Mouse (Mus musculus): ENCODE data around the gene Gm973. TPM values are rescaled to one million over a fixed set of nuclear protein-coding genes. Genes with fewer than 3 reads are reported as not detected.

The Gm973 gene
- total and polyA plus RNA-seq, 3 experiments, result 2.3 to 14.9 (median 7.6) TPM

- no peak for DNase-seq (ENCODE audit: extremely low read depth)
- H3K79me2 ChIP-seq (replicated peaks; ENCODE audit: control insufficient read depth, extremely low read depth, insufficient read depth, poor library complexity, severe bottlenecking), result no peaks in the 10 kb centered on the region
- H3K36me3 ChIP-seq (replicated peaks in 1 of 2; ENCODE audit: control insufficient read depth in 1 of 2, insufficient read depth in 1 of 2, low read length in 1 of 2), result no peaks in the 10 kb centered on the region
- H3K27me3 ChIP-seq (replicated peaks), result no peaks in the 10 kb centered on the region
- H3K9ac ChIP-seq (ENCODE audit: insufficient read depth, low read depth), result no peak overlapping the region
- TF ChIP-seq EP300 (IDR thresholded peaks at IDR 0.05; ENCODE audit: low read length) (no peak), UBTF (IDR thresholded peaks at IDR 0.05; ENCODE audit: low read depth, low read length) (no peak), HCFC1 (IDR thresholded peaks at IDR 0.05; ENCODE audit: low read depth, low read length) (no peak), ZMIZ1 (IDR thresholded peaks at IDR 0.05; ENCODE audit: low read depth, low read length) (no peak), USF1 (IDR thresholded peaks at IDR 0.05; ENCODE audit: low read depth, low read length) (no peak), ZC3H11A (IDR thresholded peaks at IDR 0.05; ENCODE audit: low read depth, low read length) (no peak), TBP (conservative IDR thresholded peaks at IDR 0.05; ENCODE audit: low read depth, low read length) (no peak), MAFK (IDR thresholded peaks at IDR 0.05; ENCODE audit: insufficient replicate concordance, low read length) (no peak), SMC3 (IDR thresholded peaks at IDR 0.05; ENCODE audit: low read depth, low read length) (no peak), TCF12 (IDR thresholded peaks at IDR 0.05; ENCODE audit: low read depth, low read length) (no peak), GABPA (IDR thresholded peaks at IDR 0.05; ENCODE audit: insufficient replicate concordance, low read depth, low read length) (no peak), MYC (IDR thresholded peaks at IDR 0.05; ENCODE audit: low read depth, low read length) (no peak), BHLHE40 (IDR thresholded peaks at IDR 0.05; ENCODE audit: low read depth, low read length) (no peak), KAT2A (IDR thresholded peaks at IDR 0.05; ENCODE audit: insufficient replicate concordance, low read length) (no peak), ELF1 (IDR thresholded peaks at IDR 0.05; ENCODE audit: low read depth, low read length) (no peak), MAX (IDR thresholded peaks at IDR 0.05; ENCODE audit: low read length) (no peak)
- in situ Hi-C loops (cut with MboI; ENCODE audit: low pct_ligation_motif_present, low pct_unique_long_range_greater_than_20kb, low sequenced_read_pairs) (no loop called here), dilution Hi-C loops (cut with MboI; ENCODE audit: extremely low pct_ligation_motif_present, extremely low pct_unique_long_range_greater_than_20kb, low sequenced_read_pairs) (no loop called here)
- no peaks in the 10 kb centered on the region for H3K4me1 ChIP-seq (ENCODE audit: control insufficient read depth in 1 of 2, insufficient read depth in 2 of 2)
- no peak overlapping the region for H3K4me3 ChIP-seq (replicated peaks in 1 of 3; ENCODE audit: low read depth in 2 of 3, low read length in 2 of 3, poor library complexity in 1 of 3)
- no peak overlapping the region for H3K4me2 ChIP-seq (ENCODE audit: insufficient read depth, low read depth, poor library complexity, severe bottlenecking)
- H3K27ac ChIP-seq (ENCODE audit: insufficient read depth, low read depth), result no peak overlapping the region
- no peaks in the 10 kb centered on the region for H3K9me3 ChIP-seq (replicated peaks; ENCODE audit: low read length)
These were observed 8.0 kb downstream of the Gm973 start for GRCm38 (mm10) chr1:59524071-59524470.

- Histone ChIP-seq H3K9ac (ENCODE audit: insufficient read depth, low read depth) (no peak overlapping the region), H3K9me3 (replicated peaks; ENCODE audit: low read length) (no peaks in the 10 kb centered on the region), H3K36me3 (replicated peaks in 1 of 2; ENCODE audit: control insufficient read depth in 1 of 2, insufficient read depth in 1 of 2, low read length in 1 of 2) (no peaks in the 10 kb centered on the region), H3K27ac (ENCODE audit: insufficient read depth, low read depth) (no peak overlapping the region), H3K4me3 (replicated peaks in 1 of 3; ENCODE audit: low read depth in 2 of 3, low read length in 2 of 3, poor library complexity in 1 of 3) (no peak overlapping the region), H3K27me3 (replicated peaks) (no peaks in the 10 kb centered on the region), H3K79me2 (replicated peaks; ENCODE audit: control insufficient read depth, extremely low read depth, insufficient read depth, poor library complexity, severe bottlenecking) (no peaks in the 10 kb centered on the region), H3K4me2 (ENCODE audit: insufficient read depth, low read depth, poor library complexity, severe bottlenecking) (no peak overlapping the region), H3K4me1 (ENCODE audit: control insufficient read depth in 1 of 2, insufficient read depth in 2 of 2) (no peaks in the 10 kb centered on the region)
- no peak for DNase-seq (ENCODE audit: extremely low read depth)
- in situ Hi-C loops (cut with MboI; ENCODE audit: low pct_ligation_motif_present, low pct_unique_long_range_greater_than_20kb, low sequenced_read_pairs), result no loop called here
- dilution Hi-C loops (cut with MboI; ENCODE audit: extremely low pct_ligation_motif_present, extremely low pct_unique_long_range_greater_than_20kb, low sequenced_read_pairs), result no loop called here
- no peak for TF ChIP-seq USF2 (conservative IDR thresholded peaks at IDR 0.05; ENCODE audit: low read depth, low read length)
- no peak for TF ChIP-seq E2F4 (IDR thresholded peaks at IDR 0.05; ENCODE audit: insufficient replicate concordance, low read depth, low read length)
- no peak for TF ChIP-seq MYC (IDR thresholded peaks at IDR 0.05; ENCODE audit: low read depth, low read length)
- no peak for TF ChIP-seq EP300 (IDR thresholded peaks at IDR 0.05; ENCODE audit: low read length)
- no peak for TF ChIP-seq CHD1 (IDR thresholded peaks at IDR 0.05; ENCODE audit: low read depth, low read length)
- TF ChIP-seq ZNF384 (IDR thresholded peaks at IDR 0.05; ENCODE audit: low read depth, low read length), result no peak
- no peak for TF ChIP-seq BHLHE40 (IDR thresholded peaks at IDR 0.05; ENCODE audit: low read depth, low read length)
- no peak for TF ChIP-seq JUND (conservative IDR thresholded peaks at IDR 0.05; ENCODE audit: low read depth, low read length)
- TF ChIP-seq MAFK (IDR thresholded peaks at IDR 0.05; ENCODE audit: insufficient replicate concordance, low read length), result no peak
- TF ChIP-seq UBTF (IDR thresholded peaks at IDR 0.05; ENCODE audit: low read depth, low read length), result no peak
- TF ChIP-seq CHD2 (IDR thresholded peaks at IDR 0.05; ENCODE audit: low read length), result no peak
- TF ChIP-seq POLR2AphosphoS2 (IDR thresholded peaks at IDR 0.05; ENCODE audit: low read depth, low read length), result no peak
- TF ChIP-seq POLR2A (IDR thresholded peaks at IDR 0.05; ENCODE audit: low read depth, low read length), result no peak
- no peak for TF ChIP-seq ZKSCAN1 (IDR thresholded peaks at IDR 0.05; ENCODE audit: borderline replicate concordance, low read depth, low read length)
- TF ChIP-seq RAD21 (IDR thresholded peaks at IDR 0.05; ENCODE audit: low read depth, low read length), result no peak
- TF ChIP-seq ZMIZ1 (IDR thresholded peaks at IDR 0.05; ENCODE audit: low read depth, low read length), result no peak
- no peak for TF ChIP-seq TCF12 (IDR thresholded peaks at IDR 0.05; ENCODE audit: low read depth, low read length)
- no peak for TF ChIP-seq MEF2A (IDR thresholded peaks at IDR 0.05; ENCODE audit: borderline replicate concordance, low read depth, low read length)
- no peak for TF ChIP-seq CTCF (conservative IDR thresholded peaks at IDR 0.05 in 1 of 2, IDR thresholded peaks at IDR 0.05 in 1 of 2; ENCODE audit: low read depth in 2 of 2, low read length in 2 of 2)
- no peak for TF ChIP-seq RCOR1 (conservative IDR thresholded peaks at IDR 0.05; ENCODE audit: low read depth, low read length)
These were observed 8.7 kb downstream of the Gm973 start for GRCm38 (mm10) chr1:59524759-59525158.

Measured in CH12.LX (cell line).